Mouse (Mus musculus) hindbrain, embryonic 16.5 days (tissue): ENCODE results near the gene Cyp2c50. TPM values are rescaled to one million over a fixed set of nuclear protein-coding genes. Genes with fewer than 3 reads are reported as not detected.
"Not testable (repeated sequence)": the region's sequence is repeated elsewhere in the genome, so short reads cannot be mapped to it uniquely, and the experiment has no call there.

Source experiments
- ATAC-seq: fragments of 200-750 bp; cut with Nextera tagmentation; 2 replicates; pipeline ENCODE4 v1.8.0; 2017; ENCODE audit warnings: moderate TSS enrichment, moderate library complexity
- H3K27ac ChIP-seq: fragments of 300-500 bp; sonication (generic); 2 replicates; pipeline ENCODE4 v1.5.1; 2014; ENCODE audit warnings: low read depth, mild to moderate bottlenecking, control low read depth, low read length, moderate library complexity
- H3K27me3 ChIP-seq: fragments of 300-500 bp; sonication (generic); replicated peaks from 2 replicates; pipeline ENCODE4 v1.6.1; 2014; ENCODE audit warnings: low read length; ENCODE audit not compliant: control insufficient read depth, insufficient read depth
- H3K36me3 ChIP-seq: fragments of 300-500 bp; sonication (generic); 2 replicates; pipeline ENCODE4 v1.6.1; 2014; ENCODE audit warnings: mild to moderate bottlenecking, low read length, moderate library complexity, mixed read lengths; ENCODE audit not compliant: control insufficient read depth, insufficient read depth
- H3K4me1 ChIP-seq: fragments of 300-500 bp; sonication (generic); 2 replicates; pipeline ENCODE4 v1.6.1; 2014; ENCODE audit warnings: low read depth, low read length; ENCODE audit not compliant: control insufficient read depth, insufficient read depth
- H3K4me2 ChIP-seq: fragments of 300-500 bp; sonication (generic); 2 replicates; pipeline ENCODE4 v1.6.1; 2014; ENCODE audit warnings: mild to moderate bottlenecking, low read length, control low read depth, moderate library complexity
- H3K4me3 ChIP-seq: fragments of 300-500 bp; sonication (generic); 2 replicates; pipeline ENCODE4 v1.5.1; 2014; ENCODE audit warnings: mild to moderate bottlenecking, low read length, control low read depth, moderate library complexity
- H3K9ac ChIP-seq: fragments of 300-500 bp; sonication (generic); 2 replicates; pipeline ENCODE4 v1.6.1; 2014; ENCODE audit warnings: low read depth, mild to moderate bottlenecking, control low read depth, low read length, moderate library complexity
- H3K9me3 ChIP-seq: fragments of 300-500 bp; sonication (generic); 2 replicates; pipeline ENCODE4 v1.6.1; 2014; ENCODE audit warnings: mild to moderate bottlenecking, low read length, moderate library complexity; ENCODE audit not compliant: control insufficient read depth
- WGBS: fragments of 180-500 bp; shearing (Covaris S2); extraction: QIAGEN DNeasy Blood & Tissue Kit; methylation state at CpG from one replicate; pipeline ENCODE4 v1.1.7; 2014; 5-methylcytosine and 5-hydroxymethylcytosine counted together
- polyA plus RNA-seq: library from polyadenylated mRNA; unstranded; fragments of >200 nt; fragmentation: Nextera tagmentation; extraction: Ambion mirVana; gene quantifications from 2 replicates; pipeline ENCODE4 v1.2.1, GENCODE M21; 2015

Gene Cyp2c50
- polyA plus RNA-seq, result not detected in 2 replicates

DNA sequence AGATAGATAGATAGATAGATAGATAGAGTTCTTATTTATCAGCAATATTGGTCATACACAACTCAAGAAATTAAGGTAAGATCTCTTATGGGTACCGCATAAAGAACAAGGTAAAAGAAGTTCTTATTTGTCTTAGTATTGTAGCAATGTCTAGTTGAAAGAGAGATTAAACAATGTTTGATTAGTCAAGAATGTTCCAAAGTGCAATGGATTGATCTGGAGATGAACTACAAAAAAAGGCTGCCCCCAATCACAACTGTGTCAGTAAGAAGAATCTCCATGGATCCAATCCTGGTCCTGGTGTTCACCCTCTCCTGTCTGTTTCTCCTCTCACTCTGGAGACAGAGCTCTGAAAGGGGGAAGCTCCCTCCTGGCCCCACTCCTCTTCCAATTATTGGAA lies at the start of gene Cyp2c50:
Gene Cyp2c50 (plus strand): TSS at position 268 of the 400 bp plus-strand sequence.
- H3K36me3 ChIP-seq, H3K4me1 ChIP-seq, H3K4me2 ChIP-seq, H3K27ac ChIP-seq, H3K9ac ChIP-seq, H3K9me3 ChIP-seq, ATAC-seq, H3K27me3 ChIP-seq, H3K4me3 ChIP-seq: not testable (repeated sequence)
- WGBS, result 95% methylated on average over 1 of the region's 1 CpGs

DNA sequence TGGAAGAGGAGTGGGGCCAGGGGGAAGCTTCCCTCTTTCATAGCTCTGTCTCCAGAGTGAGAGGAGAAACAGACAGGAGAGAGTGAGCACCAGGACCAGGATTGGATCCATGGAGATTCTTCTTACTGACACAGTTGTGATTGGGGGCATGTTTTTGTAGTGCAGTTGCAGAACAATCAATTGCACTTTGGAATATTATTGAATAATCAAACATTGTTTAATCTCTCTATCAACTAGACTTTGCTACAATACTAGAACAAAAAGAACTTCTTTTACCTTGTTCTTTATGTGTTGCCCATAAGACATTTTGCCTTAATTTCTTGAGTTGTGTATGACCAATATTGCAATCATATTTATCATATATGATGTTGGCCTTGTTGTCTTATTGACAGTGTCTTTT lies 15.8 kb upstream of the Cyp2c50 start, which contains the start of gene Cyp2c54:
Gene Cyp2c54 (minus strand): TSS at position 127 of the 400 bp plus-strand sequence.
- Histone ChIP-seq H3K4me3 (no peak within 1 kb of the TSS), H3K27ac (no peak within 1 kb of the TSS), H3K27me3 (no peaks in the 10 kb centered on the region), H3K9me3 (no peaks in the 10 kb centered on the region), H3K4me2 (no peak within 1 kb of the TSS), H3K4me1 (no peaks in the 10 kb centered on the region), H3K9ac (no peak within 1 kb of the TSS), H3K36me3 (no peaks in the 10 kb centered on the region)
- ATAC-seq, result no peak

DNA sequence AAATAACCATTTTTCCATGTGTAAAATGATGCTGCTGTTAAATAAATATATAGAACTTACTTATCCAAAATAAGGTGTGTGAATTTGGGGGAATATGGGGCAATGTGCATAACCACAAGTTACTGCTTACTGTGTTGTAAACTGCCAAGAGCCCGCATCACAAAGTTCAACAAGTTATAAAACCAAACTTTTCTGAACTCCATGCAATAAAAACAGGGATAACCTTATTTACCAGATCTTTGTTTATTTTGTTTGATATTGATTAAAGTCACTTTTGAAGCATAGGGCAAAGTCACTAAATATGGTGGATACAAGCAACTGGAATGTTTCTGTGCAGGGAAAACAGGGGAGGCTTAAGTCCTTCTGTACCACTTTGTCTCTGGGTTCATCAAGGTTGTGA lies 1.1 kb upstream of the Cyp2c50 start:
- Histone ChIP-seq H3K9me3 (no peaks in the 10 kb centered on the region), H3K27ac (no peak overlapping the region), H3K4me1 (no peaks in the 10 kb centered on the region), H3K27me3 (no peaks in the 10 kb centered on the region), H3K9ac (no peak overlapping the region), H3K36me3 (no peaks in the 10 kb centered on the region), H3K4me3 (no peak overlapping the region), H3K4me2 (no peak overlapping the region)
- 97% methylated on average over 1 of the region's 1 CpGs for WGBS
- no peak for ATAC-seq

DNA sequence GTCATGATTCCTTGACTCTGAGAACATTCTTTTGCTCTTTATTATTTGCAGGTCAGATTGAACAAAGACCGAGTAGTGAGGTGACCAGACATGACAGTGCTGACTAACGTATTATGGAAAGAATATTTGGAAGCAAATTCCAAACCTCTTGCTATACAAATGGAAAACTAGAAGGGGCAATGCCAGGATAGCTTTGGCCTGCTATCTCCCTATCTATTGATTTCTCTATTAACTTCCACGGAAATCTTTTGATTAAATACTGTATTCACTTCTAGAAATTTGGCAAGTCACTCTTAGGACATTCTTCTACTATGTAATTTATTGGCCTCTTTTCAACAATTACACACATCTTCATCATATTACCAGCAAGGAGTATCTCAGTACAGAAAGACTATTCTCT lies 1.6 kb downstream of the Cyp2c50 start:
- no peaks in the 10 kb centered on the region for H3K27me3 ChIP-seq
- ATAC-seq, result no peak

DNA sequence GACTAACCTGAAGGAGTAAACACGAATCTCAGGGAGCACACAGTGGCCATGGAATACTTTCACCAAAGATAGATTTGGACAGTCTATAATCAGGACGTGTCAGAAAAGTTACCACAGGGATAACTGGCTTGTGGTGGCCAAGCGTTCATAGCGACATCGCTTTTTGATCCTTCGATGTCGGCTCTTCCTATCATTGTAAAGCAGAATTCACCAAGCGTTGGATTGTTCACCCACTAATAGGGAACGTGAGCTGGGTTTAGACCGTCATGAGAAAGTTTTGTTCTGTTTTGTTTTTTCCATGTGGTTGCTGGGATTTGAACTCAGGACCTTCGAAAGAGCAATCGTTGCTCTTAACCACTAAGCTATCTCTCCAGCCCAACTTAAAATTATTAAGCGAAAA lies 30.1 kb downstream of the Cyp2c50 start:
- 80% methylated on average over 13 of the region's 13 CpGs for WGBS
- not testable (repeated sequence) for ATAC-seq, H3K4me3 ChIP-seq, H3K27me3 ChIP-seq, H3K36me3 ChIP-seq, H3K4me1 ChIP-seq, H3K27ac ChIP-seq, H3K4me2 ChIP-seq, H3K9me3 ChIP-seq, H3K9ac ChIP-seq

More for the DNA sequence above, 1.6 kb downstream of the Cyp2c50 start:
- Histone ChIP-seq H3K4me1 (no peaks in the 10 kb centered on the region), H3K9ac (no peak overlapping the region), H3K9me3 (no peaks in the 10 kb centered on the region), H3K4me3 (no peak overlapping the region), H3K36me3 (no peaks in the 10 kb centered on the region), H3K27ac (no peak overlapping the region), H3K4me2 (no peak overlapping the region)
- 79% methylated on average over 3 of the region's 3 CpGs for WGBS

DNA sequence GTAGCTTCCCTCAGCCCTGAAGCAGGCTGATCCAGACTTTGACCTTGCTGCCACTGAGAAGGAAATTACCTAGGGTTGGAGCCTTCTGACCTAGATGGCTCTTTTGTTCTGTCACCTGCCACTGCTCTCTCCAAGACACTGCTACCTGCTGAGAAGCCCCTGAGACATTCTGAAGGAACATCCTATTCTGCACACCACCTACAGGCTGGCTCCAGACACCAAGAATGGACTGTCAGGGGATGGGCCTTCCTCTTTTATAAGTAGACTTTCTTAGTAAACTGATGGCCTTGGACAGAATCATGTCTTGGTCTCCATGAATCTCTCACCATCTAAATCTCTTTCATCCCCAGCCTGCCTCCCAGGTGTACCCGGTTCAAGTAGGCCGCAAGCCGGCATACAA lies 35.7 kb downstream of the Cyp2c50 start:
- not testable (repeated sequence) for H3K4me2 ChIP-seq, ATAC-seq

DNA sequence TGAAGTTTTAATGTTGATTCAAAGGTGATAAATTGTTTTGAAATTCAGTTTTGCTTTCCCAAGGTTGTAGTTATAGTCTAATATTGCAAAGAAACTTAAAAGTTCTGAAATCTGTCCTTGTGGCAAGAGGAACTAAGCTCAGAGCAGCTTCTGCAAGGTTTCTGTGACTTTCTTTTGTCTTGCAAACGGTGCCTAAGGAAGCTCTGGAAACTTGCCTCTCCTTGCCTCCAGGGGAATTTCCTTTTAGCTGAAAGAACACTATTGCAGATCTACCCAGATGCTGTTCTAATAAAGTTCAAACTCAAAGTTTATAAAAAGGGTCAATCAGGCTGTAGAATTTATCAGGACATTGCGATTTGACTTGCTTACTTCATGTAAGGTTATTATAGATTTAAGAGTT lies 37.5 kb downstream of the Cyp2c50 start:
- WGBS, result 26% methylated on average over 2 of the region's 2 CpGs
- not testable (repeated sequence) for H3K4me3 ChIP-seq, H3K36me3 ChIP-seq, H3K27me3 ChIP-seq, H3K27ac ChIP-seq, H3K4me1 ChIP-seq, H3K4me2 ChIP-seq, H3K9me3 ChIP-seq, H3K9ac ChIP-seq, ATAC-seq

More for the DNA sequence above, 35.7 kb downstream of the Cyp2c50 start:
- not testable (repeated sequence) for H3K4me1 ChIP-seq, H3K9me3 ChIP-seq, H3K27ac ChIP-seq, H3K27me3 ChIP-seq, H3K9ac ChIP-seq, H3K36me3 ChIP-seq, H3K4me3 ChIP-seq
- 90% methylated on average over 3 of the region's 3 CpGs for WGBS

Other genes starting within 250 kb of the Cyp2c50 start
- gene Cyp2c69, start 202.9 kb upstream of the Cyp2c50 start, polyA plus RNA-seq, result not detected in 2 replicates
- not detected in 2 replicates for gene Cyp2c37, start 97.3 kb upstream of the Cyp2c50 start, polyA plus RNA-seq
- gene Cyp2c54, start 15.9 kb upstream of the Cyp2c50 start, polyA plus RNA-seq, result not detected in 2 replicates
- gene Cyp2c70, start 97.6 kb downstream of the Cyp2c50 start, polyA plus RNA-seq, result not detected in 2 replicates
- gene Pdlim1, start 182.2 kb downstream of the Cyp2c50 start, polyA plus RNA-seq, result 9.9 and 13.9 TPM in 2 replicates